Mouse (Mus musculus) ovary, adult 18-20 months (tissue): ENCODE measurements at regions not wholly inside any gene's neighbourhood (a gene's known extent, or its start where the extent isn't known, plus 50 kb on each side); places are given as distances from the start of the nearest gene placed in this dataset.

Source experiments
- DNase-seq: peaks from one replicate; pipeline ENCODE4 v3.0.0; 2022; ENCODE audit warnings: low spot score, mixed read lengths

DNA sequence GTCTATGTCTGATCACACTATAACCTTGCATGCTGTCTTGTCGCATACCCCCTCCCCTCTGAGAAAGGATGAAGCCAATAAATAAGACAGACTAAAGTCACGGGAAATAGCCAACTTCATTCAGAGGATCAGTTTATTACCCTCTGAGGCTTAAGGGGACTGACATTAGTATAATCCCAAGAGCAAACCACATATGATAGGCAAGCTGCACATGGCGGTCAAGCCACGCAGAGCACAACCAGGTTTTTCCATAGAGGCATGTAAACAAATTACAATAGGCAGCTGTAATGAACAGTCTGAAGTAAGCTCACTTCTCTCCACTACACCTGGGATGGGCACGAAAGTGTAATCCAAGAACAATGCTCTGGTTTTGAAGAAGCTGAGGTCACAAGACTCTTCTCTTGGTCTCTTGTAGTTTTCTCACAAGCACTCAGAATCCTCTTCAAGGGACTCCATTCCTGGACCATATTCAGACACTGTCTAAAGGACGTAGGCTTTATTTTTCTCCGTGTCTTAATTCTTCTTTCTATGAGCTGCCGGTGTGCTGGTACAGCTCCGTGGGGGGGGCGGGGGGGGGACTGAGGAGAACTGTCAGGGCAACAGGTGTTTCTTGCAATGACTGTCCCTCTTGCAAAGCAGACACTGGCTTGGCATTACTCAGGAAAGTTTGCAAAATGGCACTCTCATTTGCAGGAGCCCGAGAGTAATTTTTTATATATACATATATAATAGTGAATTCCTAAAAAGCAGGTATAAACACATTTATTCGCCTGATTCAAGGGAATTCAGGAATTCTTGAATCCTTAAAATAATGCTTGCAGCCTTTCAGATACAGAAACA lies 118.4 kb upstream of the Itga4 start:
- no peak for DNase-seq

DNA sequence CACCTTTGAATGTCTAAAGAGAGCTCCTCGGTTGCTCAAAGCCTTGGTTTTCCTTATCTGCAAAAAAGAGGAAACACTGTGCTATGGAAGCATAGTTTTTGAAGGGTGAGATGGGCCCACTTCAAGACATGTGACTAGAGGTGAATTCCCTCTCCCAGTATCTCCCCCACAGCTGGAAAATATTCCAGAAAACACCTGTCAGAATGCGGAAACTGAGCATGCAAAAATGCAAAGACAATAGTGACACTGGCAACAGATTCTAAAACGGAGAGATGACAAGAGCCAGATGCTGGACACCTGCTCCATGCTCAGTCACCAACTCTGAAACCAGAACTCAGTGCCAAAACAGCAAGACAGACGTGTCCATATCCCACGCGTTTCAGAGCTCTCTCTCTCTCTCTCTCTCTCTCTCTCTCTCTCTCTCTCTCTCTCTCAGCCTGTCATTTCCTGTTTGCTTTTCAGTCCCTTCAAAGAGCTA lies 117.5 kb upstream of the Itga4 start:
- DNase-seq = no peak

DNA sequence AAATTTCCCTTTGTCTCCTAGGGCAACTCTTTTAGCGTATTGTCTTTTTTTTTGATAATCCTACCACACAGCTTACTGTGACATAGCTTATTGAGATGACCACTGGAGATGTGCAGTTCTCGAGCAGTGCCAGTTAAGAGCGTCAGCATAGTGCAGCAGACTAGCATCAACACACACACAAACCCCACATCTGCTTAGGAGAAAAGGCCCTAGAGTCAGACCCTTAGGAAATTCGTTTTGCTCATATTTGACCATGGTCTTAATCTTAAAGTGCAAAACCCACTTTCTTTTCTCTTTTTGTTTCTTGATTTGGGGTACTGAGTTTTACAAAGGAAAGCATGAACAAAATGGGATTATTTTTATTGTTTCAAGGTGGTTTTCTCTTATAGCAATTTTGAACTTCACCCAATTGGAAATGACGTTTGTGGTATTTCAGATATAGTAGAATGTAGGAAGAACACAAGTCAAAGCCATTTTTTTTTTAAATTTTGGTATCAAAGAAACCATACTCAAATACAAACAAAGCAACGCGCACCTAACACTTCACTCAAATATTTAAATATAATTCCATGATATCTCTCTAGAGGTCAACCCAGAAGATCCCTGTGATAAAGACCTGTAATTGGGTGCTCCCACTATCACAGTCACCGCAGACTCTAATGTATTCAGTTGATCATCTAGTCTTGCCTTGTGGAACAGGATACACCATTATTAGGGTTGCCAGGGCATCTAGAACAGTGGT lies 116.7 kb upstream of the Itga4 start:
- no peak for DNase-seq

DNA sequence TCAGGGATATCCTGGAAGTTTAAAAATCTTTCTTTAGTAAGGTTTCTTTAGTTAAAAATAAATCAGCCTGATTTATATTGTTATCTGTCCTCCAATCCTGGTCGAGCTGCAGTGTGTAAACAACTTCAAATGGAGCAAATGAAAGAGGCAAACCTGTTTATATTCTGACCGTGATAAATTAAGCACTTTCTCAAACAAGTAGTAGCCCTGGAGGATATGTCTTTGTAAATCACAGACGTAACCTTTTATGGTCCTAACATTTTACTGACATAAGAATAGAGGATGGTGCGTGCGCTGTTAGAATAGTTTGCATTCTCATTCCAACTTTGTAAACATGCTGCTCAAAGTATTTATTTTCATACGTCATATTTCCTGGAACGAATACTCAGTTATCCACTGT lies 113.3 kb upstream of the Itga4 start:
- no peak for DNase-seq

DNA sequence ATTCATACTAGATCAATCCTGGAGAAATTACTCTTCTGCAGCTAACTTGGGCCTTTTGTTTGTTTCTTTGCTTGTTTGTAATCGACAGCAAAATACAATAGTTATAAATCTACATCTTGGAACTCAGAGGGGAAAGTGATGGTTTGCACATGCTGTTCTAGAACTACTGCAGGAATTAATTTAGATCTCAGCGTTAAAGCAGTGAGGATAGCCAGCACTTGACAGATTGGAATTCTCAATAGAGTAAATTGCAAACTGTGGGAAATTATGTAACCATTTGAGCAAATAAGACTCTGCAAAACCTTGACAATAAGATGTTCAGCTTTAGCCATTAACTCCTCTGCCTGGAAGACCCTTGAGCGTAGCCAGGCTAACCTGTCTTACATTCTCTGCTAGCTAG lies 112.0 kb upstream of the Itga4 start:
- no peak for DNase-seq

DNA sequence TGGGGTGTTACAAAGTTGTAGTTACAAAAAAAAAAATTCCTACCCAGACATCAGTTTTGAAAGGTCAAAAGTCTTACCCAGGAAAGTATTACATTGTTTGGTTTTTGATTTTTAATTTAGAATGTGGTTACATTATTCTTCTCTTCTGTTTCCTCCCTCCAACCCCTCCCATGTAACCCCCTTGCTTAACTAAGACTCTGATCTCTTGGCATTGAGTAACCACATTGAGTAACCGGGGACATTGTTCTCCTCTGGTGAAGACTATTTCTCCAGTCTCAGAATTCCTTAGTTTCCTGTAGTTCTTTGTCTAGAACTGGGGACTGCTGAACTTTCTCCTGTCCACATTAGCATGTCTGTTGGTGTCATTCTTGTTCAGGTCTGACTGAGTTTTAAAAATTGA lies 109.3 kb upstream of the Itga4 start:
- no peak for DNase-seq

DNA sequence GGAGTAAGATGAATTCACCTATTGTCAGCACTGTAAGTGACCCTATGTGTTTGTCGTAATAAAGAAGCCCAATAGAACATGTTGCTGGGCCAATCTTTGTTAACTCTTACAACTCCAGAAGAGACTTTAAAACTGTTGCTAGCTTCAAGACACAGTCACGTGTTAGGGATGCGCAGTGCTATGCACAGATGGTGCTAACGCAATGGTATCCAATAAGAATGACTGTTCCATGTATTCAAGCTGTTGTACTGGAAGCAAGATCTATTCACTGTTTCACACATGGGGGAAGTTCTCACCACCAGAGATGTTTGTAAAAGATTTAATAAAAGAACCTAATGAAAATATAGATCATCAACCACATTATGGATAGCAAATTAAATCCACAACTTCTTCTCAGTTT lies 108.7 kb upstream of the Itga4 start:
- DNase-seq = no peak

DNA sequence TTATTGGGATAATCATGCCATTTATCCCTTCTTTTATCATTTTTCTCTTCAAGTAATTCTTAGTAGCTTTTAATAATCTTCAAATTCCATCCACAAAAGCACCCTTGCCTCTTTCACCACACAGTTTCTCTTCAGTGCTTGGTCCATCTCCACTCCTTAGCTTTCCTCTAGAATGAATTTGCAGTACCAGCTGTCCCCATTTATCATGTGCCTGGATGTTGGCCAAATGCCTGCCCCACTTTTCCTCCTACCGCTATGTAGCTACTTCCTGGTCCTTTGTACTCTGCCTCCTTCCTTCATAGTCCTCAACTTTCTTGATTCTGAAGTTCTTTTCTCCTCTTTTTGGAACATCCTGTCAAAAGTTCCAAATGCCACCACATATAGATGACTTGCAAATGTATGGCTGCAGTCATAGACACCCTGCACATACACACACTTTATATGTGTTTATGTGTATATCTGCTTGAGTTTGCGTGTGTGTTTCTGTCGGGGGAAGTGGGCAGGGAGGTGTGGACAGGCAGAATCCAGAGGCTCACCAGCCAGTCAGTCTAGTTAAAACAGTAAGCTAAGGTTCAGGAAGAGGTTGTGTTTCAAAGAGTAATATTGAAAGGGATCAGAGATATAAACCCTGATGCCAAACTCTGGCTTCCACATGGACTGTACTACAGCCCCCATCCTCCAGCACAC lies 106.1 kb upstream of the Itga4 start:
- DNase-seq = no peak

DNA sequence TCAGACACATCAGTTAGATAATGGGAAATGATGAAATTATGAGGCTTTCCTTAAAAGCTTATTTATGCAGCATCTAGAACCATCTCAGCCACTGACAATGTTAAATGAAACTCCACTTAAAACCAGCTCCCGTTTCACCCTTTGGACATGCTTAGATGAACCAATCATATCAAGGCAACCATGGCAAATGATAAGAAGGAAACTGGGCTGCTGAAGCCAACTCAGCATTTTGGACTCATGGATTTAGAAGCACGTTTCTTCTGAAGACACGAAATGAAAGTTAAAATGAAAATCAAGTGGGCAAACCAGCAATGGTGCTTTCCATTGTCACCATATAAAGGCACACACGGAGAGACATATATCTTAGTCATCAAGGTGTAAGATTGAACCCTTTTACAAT lies 103.6 kb upstream of the Itga4 start:
- DNase-seq = no peak

DNA sequence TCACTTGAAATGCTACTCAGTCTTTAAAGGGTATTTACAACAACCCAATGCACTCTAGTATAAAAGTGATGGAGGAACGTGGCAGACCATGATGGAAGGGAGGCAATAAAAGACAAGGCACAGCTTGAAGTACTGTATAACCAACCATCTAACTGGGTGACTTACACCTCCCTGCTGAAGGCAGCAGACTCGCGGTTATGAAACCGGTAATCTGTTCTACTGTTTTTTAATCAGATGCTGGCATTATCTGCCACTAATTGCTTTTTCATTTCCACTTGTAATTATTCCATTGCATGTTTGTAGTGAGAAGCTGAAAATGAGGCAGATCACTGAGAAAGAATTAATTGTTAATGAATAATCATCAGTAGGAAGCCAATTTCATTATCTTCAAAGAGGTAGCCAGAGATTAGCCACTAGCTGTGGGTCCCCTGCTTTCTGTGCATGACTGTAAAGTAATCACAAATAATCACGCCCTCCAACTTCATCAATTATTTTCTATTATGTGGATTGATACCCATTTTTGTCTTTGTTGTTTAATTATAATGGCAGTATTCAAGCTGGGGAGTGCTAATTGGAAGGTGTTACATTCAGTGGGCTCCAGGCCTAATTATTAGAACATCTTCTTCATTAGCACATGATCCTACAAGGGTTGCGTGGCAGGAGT lies 103.1 kb upstream of the Itga4 start:
- no peak for DNase-seq

DNA sequence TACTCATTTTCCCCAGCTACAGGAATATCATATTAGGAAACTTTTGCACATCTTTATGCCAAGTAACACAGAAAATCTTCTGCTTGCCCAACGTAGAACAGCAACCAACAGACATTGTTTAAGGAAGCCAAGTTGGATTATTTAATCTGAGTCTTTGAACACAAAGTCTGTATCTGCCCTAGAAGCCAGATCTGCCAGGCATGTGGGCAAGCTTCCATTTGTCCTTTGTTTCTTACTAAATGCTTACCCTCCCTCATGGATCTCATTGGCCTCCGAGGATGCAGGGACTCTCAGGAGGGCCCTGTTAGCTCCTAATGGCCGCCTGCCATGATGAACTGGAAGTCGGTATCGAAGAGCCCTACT lies 102.5 kb upstream of the Itga4 start:
- DNase-seq = no peak

DNA sequence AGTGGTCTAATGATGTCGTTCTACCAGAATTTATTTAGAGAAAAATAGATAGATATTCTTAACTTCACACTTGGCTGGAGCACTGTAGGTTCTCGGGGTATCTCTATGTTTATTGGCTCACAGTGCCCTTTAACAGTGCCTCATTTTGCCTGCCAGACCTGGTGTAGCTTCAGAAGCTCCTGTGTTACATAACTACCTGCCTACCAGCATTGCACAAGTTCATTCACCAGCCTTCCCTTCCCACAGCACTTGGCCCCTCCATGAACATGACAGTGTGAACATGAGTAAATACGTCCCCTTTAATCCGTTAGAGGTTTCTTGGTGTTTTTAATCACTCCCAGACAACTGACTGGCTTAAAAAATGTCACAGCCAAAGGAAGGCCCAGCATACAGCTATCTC lies 102.2 kb upstream of the Itga4 start:
- DNase-seq = no peak

DNA sequence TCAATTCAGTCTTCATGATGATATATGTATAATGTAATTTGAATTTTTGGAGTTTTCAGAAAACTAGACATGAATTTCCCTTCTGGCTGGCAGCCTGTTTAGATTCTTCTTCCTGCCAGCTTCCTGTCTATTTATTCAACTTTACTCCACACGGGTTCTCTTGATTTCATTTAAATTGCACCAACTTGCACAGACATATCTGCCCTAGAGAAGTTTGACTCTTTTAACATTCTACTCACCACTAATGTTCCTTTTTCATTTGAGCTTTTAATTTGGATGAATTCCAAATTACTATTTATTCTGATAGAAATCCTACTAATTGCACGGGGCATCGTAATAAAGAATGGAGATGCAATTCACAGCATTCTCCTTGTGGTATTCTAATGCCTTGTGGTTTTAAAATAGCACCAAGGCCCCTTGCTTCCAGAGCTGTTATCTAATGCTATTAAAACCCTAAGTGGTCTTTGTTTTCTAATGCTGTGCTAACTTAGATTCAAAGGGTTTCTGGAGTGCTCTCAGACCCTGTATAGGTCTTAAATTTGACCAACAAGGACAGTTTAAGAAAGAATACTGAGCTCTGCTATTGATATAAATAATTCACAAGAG lies 96.7 kb upstream of the Itga4 start:
- no peak for DNase-seq

DNA sequence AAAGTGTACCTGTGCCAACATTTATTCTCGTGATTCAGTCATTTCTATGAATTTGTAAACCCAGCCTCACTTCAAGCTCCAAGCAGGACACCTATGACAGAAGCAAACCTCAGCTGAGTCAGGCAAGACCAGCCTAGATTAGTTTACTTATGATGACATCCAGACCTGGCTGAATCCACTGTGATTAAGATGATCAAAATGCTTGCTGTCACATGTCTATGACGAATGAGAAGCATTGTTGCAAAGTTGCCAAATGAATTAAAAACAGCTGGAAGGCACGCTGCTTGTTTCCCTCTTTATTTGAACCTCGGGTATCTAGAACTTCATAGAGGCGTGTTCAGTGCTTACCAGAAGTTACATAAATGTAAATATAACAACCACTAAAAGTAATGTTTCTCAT lies 95.9 kb upstream of the Itga4 start:
- no peak for DNase-seq

DNA sequence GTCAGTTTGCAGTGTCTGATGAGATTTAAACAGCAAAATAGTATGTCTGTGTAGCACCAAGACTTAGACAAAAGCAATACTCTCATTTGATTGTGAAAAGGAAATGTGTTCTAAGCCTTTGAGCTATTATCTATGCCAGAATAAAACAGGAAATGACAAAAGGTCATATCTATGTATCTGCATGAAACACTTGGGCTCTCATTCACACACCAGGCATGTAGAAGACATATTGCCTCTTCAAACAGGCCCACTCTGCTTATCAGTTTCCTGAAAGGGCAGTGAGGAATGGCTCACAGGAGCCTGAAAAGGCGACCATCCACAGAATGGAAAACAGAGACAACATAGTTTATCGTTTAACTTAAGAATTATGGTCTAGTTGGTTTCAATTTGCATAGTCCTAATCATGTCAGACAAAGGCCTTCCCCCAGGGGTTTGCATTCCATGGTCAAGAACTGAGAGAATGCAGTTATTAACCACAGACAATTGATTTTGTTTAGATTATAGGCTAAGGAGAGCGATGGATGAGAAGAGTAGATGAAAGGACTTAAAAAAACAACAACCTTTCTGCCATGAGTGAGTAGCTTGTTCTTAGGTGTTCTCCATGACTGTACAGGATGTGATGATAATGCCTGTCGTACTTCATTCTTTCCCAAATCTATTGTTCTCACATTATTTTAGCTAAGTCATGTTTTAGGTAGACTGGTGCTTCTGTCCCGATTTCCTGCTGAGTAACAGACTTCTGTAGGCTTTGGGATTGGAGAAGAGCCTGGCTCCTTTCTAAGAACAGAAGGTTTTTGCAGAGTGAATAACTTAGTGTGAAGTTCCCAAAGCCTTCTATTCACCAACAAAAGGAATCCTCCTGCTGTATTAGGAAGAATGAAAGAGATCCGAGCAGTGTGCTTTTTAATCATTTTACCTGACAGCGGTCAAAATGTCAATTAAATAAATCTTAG lies 82.0 kb upstream of the Itga4 start:
- no peak for DNase-seq

DNA sequence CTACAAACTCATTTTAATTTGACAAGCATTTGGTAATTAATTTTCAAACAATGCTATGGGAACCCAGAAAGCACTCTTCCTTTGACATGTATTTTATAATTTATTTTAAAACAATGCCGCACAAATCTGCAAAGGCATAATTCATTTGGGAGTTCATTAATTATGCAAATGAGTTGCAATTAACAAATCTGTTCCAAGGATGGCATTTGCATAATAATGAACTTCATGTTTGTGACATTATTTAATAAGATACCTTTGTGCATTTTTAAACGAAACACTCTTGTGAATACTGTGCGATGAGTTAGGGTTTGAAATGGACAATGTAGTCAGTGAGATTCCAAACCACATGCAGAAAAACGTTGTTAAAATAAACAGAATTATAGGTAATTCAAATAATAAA lies 80.9 kb upstream of the Itga4 start:
- no peak for DNase-seq

DNA sequence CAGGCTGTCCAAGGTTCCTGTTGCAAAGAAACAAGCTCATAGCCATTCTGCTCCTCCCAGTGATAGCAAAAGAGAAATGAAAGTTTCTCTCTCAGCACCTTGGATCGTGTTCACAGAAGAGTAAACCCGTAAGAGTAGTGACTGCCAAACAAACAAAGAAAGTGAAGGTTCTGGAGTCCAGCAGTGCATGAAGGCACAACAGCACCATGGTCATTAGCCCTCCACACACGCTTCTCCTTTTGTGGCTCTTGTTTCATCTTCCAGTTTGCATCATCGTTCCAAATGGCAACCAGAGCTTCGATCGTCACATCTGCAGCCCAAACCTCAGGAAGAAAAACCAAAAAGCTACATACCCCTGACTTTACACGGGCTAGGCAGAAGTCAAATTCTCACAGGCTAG lies 74.4 kb upstream of the Itga4 start:
- DNase-seq = no peak

DNA sequence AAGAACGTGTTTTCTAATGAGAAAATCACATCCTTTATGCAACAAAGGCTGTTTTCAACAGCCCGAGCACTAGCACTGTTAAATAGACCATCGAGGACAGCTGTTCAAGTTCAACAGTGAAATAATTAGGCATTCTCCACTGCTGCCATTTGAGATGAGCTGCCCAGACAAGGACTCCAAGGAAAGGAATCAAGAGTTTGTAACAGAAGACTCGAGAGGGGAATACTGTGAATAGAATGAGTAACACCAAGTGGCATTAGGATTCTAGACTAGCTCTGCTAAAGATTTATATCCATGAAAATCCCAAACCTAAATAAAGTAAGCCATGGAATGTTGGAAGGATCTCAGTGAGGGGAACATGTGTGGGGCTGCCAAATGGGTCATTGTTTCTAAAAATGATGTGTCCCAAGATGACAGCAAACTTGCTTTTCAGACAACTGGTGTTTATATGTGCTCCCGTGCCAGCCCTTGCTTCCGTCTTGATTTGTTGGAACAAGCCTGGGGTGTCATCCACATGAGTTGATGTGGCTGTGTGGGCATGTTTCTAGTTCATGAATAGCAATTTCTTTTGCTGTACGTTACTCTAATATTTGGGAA lies 72.1 kb upstream of the Itga4 start:
- no peak for DNase-seq

DNA sequence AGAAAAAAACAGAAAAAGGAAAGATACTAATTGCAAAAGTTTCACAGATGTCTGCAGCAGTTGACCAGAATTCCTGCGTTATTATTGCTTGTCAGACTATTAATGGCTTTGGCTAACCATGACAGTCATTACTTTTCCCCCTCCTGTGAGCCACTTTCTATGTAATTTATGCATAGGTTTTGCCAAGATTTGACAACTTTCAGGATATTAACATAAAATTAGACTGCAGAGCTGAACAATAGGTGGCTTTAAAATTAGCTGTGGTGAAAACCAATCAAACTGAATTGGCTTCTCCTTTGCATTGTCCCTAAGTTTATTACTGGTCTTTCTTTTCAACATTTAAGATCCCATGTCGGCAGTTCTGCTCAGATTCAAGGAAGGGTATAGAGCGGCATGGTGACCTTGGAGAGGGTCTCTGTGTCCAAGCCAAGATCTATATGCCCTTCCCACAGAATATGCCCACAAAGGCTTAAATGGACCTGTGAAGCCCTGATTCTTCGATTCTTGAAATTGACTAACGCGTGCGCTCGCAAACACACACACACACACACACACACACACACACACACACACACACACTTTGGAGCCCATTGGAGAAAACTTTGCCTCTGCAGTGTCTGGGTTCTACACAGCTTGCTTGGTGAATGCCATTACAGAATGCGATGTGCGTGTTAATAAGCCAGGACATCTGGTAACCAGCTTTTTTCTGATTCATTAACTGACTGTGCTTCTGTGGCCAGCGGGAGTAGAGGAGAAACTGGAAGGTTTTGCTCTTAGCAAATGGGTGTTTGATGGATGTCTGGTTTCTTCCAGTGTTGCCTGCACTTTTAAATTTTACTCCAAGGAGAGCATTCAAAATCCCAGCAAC lies 69.8 kb upstream of the Itga4 start:
- DNase-seq = no peak

DNA sequence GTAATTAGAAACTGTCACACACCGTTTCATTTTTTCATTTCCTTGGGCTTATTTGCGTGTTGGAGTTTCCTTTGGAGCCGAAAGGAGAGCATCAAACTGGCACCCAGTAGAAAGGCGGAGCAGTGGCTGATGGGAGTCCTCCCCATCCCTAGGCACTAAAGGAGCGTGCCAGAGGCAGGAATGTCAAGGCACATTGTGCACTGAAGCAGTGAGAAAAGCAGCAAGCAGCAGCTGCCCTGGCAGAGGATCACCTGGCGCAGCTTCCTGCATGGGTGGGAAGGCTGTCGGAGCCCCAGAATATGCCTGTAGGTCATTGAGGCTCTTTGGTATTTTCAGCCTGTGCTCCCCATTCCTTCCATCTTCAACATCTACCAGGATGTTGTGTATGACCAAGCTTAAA lies 68.3 kb upstream of the Itga4 start:
- DNase-seq = no peak
